Mouse (Mus musculus): ENCODE data around the gene Gm12830. TPM values are rescaled to one million over a fixed set of nuclear protein-coding genes. Genes with fewer than 3 reads are reported as not detected.

Gm12830 gene
- not detected for polyA plus RNA-seq (2014; fragmentation: Illumina TruSeq; extraction: RNeasy Lipid Tissue Mini Kit (QIAGEN cat#74804))

GRCm38 (mm10) chr4:114821567-114822192 is at the start of gene Gm12830:
Gene Gm12830 (plus strand): TSS chr4:114821722.

Other genes with a start within 250 kb of the Gm12830 start
- gene Foxd2, start 87.2 kb downstream of the Gm12830 start, polyA plus RNA-seq (2014; fragmentation: Illumina TruSeq; extraction: RNeasy Lipid Tissue Mini Kit (QIAGEN cat#74804)): not detected
- gene Foxe3, start 104.3 kb downstream of the Gm12830 start, polyA plus RNA-seq (2014; fragmentation: Illumina TruSeq; extraction: RNeasy Lipid Tissue Mini Kit (QIAGEN cat#74804)): not detected
- gene Cmpk1, start 165.5 kb downstream of the Gm12830 start, polyA plus RNA-seq (2014; fragmentation: Illumina TruSeq; extraction: RNeasy Lipid Tissue Mini Kit (QIAGEN cat#74804)): 293 TPM
- gene Stil, start 178.4 kb downstream of the Gm12830 start, polyA plus RNA-seq (2014; fragmentation: Illumina TruSeq; extraction: RNeasy Lipid Tissue Mini Kit (QIAGEN cat#74804)): 6.8 TPM
- 2.4 TPM for gene Tal1, start 234.7 kb downstream of the Gm12830 start, polyA plus RNA-seq (2014; fragmentation: Illumina TruSeq; extraction: RNeasy Lipid Tissue Mini Kit (QIAGEN cat#74804))

All from ovary, adult 10 weeks (tissue).